Mouse (Mus musculus): ENCODE data around the gene Gabrb3. TPM values are rescaled to one million over a fixed set of nuclear protein-coding genes. Genes with fewer than 3 reads are reported as not detected.

The Gabrb3 gene
- 0.02 and 0.06 TPM in 2 replicates for polyA plus RNA-seq (2015; fragmentation: Nextera tagmentation; extraction: Ambion mirVana)

- Histone ChIP-seq H3K9me3 (ENCODE audit: low read length) (no peaks in the 10 kb centered on the region), H3K27me3 (replicated peaks; ENCODE audit: insufficient read depth, low read length) (no peaks in the 10 kb centered on the region), H3K36me3 (ENCODE audit: insufficient read depth, low read length) (no peaks in the 10 kb centered on the region), H3K9ac (replicated peaks; ENCODE audit: low read depth) (no peak within 1 kb of the TSS), H3K27ac (ENCODE audit: low read length) (no peak within 1 kb of the TSS), H3K4me3 (ENCODE audit: low read depth, low read length) (no peak within 1 kb of the TSS), H3K4me1 (ENCODE audit: insufficient read depth, low read depth, low read length) (no peaks in the 10 kb centered on the region), H3K4me2 (replicated peaks; ENCODE audit: low read depth, low read length) (no peak within 1 kb of the TSS)
- TF ChIP-seq EP300 (IDR thresholded peaks at IDR 0.05), result no peak
- TF ChIP-seq CTCF (IDR thresholded peaks at IDR 0.05), result no peak
- no peak for DNase-seq (ENCODE audit: low spot score)
- ATAC-seq, result no peak
- WGBS, result 67% methylated on average over 2 of the region's 2 CpGs
Measured at GRCm38 (mm10) chr7:57419392-57419791, at the start of gene Gabrb3. Gene Gabrb3 (plus strand): TSS chr7:57419692.

DNA sequence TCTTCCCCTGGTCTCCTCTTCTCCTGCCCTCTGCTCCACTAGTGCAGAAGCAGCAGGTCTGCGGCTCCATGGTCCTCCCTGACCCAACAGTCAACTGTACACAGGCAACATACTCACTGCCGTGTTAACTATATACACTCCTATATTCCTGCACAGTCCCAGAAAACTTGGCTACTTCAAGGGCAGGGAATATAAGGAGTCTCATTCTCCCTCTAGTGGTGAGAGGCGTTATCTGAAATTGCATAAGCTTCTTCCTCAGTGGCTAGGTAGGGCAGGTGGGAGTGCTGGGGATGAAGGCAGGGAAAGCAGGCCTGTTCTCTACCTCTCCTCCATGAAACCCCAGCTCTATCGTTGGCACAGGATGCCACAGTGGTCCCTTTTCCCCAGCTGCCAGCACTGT is 35.4 kb upstream of the Gabrb3 start:
- Histone ChIP-seq H3K27me3 (replicated peaks; ENCODE audit: insufficient read depth, low read length) (peaks cover 10% of the 10 kb centered on the region; the same call in 1 of the 2 replicates), H3K9ac (replicated peaks; ENCODE audit: low read depth) (no peak overlapping the region), H3K4me1 (ENCODE audit: insufficient read depth, low read depth, low read length) (no peaks in the 10 kb centered on the region), H3K9me3 (ENCODE audit: low read length) (no peaks in the 10 kb centered on the region), H3K4me3 (ENCODE audit: low read depth, low read length) (no peak overlapping the region), H3K4me2 (replicated peaks; ENCODE audit: low read depth, low read length) (no peak overlapping the region), H3K27ac (ENCODE audit: low read length) (no peak overlapping the region), H3K36me3 (ENCODE audit: insufficient read depth, low read length) (no peaks in the 10 kb centered on the region)
- DNase-seq (ENCODE audit: low spot score), result peak; percentile 41
- 10% methylated on average over 4 of the region's 4 CpGs for WGBS
- TF ChIP-seq EP300 (IDR thresholded peaks at IDR 0.05) (no peak), CTCF (IDR thresholded peaks at IDR 0.05) (peak; percentile 62)
- no peak for ATAC-seq

GRCm38 (mm10) chr7:57386517-57387340 is 32.8 kb upstream of the Gabrb3 start, which contains the start of gene Gabrg3:
Gene Gabrg3 (minus strand): TSS chr7:57387188.
- no peak for ATAC-seq
- H3K4me2 ChIP-seq (replicated peaks; ENCODE audit: low read depth, low read length), result peak within 1 kb of the TSS; percentile 56
- no peaks in the 10 kb centered on the region for H3K36me3 ChIP-seq (ENCODE audit: insufficient read depth, low read length)
- H3K9ac ChIP-seq (replicated peaks; ENCODE audit: low read depth), result no peak within 1 kb of the TSS
- no peak for TF ChIP-seq CTCF (IDR thresholded peaks at IDR 0.05)
- no peak for TF ChIP-seq EP300 (IDR thresholded peaks at IDR 0.05)
- H3K4me3 ChIP-seq (ENCODE audit: low read depth, low read length), result peak within 1 kb of the TSS; percentile 25
- H3K27ac ChIP-seq (ENCODE audit: low read length), result no peak within 1 kb of the TSS
- WGBS, result 3% methylated on average over 63 of the region's 71 CpGs
- no peak for DNase-seq (ENCODE audit: low spot score)
- H3K27me3 ChIP-seq (replicated peaks; ENCODE audit: insufficient read depth, low read length), result peaks cover 10% of the 10 kb centered on the region; the same call in 1 of the 2 replicates
- no peaks in the 10 kb centered on the region for H3K4me1 ChIP-seq (ENCODE audit: insufficient read depth, low read depth, low read length)
- H3K9me3 ChIP-seq (ENCODE audit: low read length), result no peaks in the 10 kb centered on the region

GRCm38 (mm10) chr7:57387341-57387654 is 32.2 kb upstream of the Gabrb3 start:
- DNase-seq (ENCODE audit: low spot score) (no peak), ATAC-seq (no peak)
- peak overlapping the region; percentile 56 for H3K4me2 ChIP-seq (replicated peaks; ENCODE audit: low read depth, low read length)
- 24% methylated on average over 6 of the region's 6 CpGs for WGBS
- H3K4me1 ChIP-seq (ENCODE audit: insufficient read depth, low read depth, low read length), result no peaks in the 10 kb centered on the region
- no peak overlapping the region for H3K27ac ChIP-seq (ENCODE audit: low read length)
- TF ChIP-seq CTCF (IDR thresholded peaks at IDR 0.05), result no peak
- TF ChIP-seq EP300 (IDR thresholded peaks at IDR 0.05), result no peak
- H3K9ac ChIP-seq (replicated peaks; ENCODE audit: low read depth), result no peak overlapping the region
- H3K27me3 ChIP-seq (replicated peaks; ENCODE audit: insufficient read depth, low read length), result peaks cover 10% of the 10 kb centered on the region; the same call in 1 of the 2 replicates
- no peaks in the 10 kb centered on the region for H3K9me3 ChIP-seq (ENCODE audit: low read length)
- H3K4me3 ChIP-seq (ENCODE audit: low read depth, low read length), result peak overlapping the region; percentile 25
- H3K36me3 ChIP-seq (ENCODE audit: insufficient read depth, low read length), result no peaks in the 10 kb centered on the region

DNA sequence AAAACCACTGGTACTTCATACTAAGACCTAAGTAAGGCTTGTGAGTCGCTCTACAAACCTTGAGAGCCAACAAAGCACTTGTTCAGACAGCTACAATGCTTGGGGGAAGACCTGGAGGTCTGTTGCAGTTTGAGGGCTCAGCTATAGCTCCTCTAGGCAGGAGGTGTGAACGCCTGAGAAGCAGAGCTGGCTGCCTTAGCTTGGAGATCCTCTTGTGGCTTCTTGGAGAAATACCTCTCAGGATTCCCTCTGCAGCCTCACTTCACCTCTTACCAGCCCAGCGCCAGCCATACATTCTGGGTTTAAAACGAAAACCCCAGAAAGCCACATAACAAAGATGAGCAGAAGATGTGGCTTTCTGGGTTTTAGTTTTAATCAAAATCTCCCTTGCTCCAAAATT is 29.4 kb upstream of the Gabrb3 start:
- DNase-seq (ENCODE audit: low spot score), result no peak
- TF ChIP-seq EP300 (IDR thresholded peaks at IDR 0.05), result no peak
- TF ChIP-seq CTCF (IDR thresholded peaks at IDR 0.05), result no peak
- Histone ChIP-seq H3K4me1 (ENCODE audit: insufficient read depth, low read depth, low read length) (no peaks in the 10 kb centered on the region), H3K4me3 (ENCODE audit: low read depth, low read length) (no peak overlapping the region), H3K36me3 (ENCODE audit: insufficient read depth, low read length) (no peaks in the 10 kb centered on the region), H3K27ac (ENCODE audit: low read length) (no peak overlapping the region), H3K4me2 (replicated peaks; ENCODE audit: low read depth, low read length) (no peak overlapping the region), H3K9me3 (ENCODE audit: low read length) (no peaks in the 10 kb centered on the region), H3K27me3 (replicated peaks; ENCODE audit: insufficient read depth, low read length) (peaks cover 10% of the 10 kb centered on the region; the same call in 1 of the 2 replicates), H3K9ac (replicated peaks; ENCODE audit: low read depth) (no peak overlapping the region)
- ATAC-seq, result no peak
- 33% methylated on average over 4 of the region's 4 CpGs for WGBS

DNA sequence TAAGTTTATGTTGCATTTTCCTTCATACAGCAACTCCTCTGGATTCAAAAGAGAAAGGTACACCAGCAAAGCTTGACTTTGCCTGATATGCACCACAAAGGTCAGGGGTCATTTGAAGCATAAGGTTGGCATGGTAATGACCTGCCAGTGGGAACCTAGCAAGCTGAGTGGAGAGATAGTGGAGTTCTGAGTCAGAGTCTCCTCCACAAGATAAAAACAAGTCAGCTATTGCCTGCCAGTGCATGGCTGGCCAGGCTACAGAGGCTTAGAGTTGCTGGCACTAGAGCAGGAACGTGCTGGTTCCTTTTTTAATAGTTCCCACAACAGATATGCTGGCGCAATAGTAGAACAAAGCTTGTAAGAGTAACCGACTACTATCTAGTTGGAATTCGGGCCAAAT is 25.9 kb upstream of the Gabrb3 start:
- ATAC-seq, result no peak
- H3K9ac ChIP-seq (replicated peaks; ENCODE audit: low read depth), result no peak overlapping the region
- WGBS, result 66% methylated on average over 4 of the region's 4 CpGs

More for the DNA sequence above, 25.9 kb upstream of the Gabrb3 start:
- no peaks in the 10 kb centered on the region for H3K36me3 ChIP-seq (ENCODE audit: insufficient read depth, low read length)
- H3K4me2 ChIP-seq (replicated peaks; ENCODE audit: low read depth, low read length), result no peak overlapping the region
- H3K27me3 ChIP-seq (replicated peaks; ENCODE audit: insufficient read depth, low read length), result no peaks in the 10 kb centered on the region
- H3K9me3 ChIP-seq (ENCODE audit: low read length), result no peaks in the 10 kb centered on the region
- no peak overlapping the region for H3K27ac ChIP-seq (ENCODE audit: low read length)
- no peak for TF ChIP-seq EP300 (IDR thresholded peaks at IDR 0.05)
- TF ChIP-seq CTCF (IDR thresholded peaks at IDR 0.05), result no peak
- no peaks in the 10 kb centered on the region for H3K4me1 ChIP-seq (ENCODE audit: insufficient read depth, low read depth, low read length)
- no peak overlapping the region for H3K4me3 ChIP-seq (ENCODE audit: low read depth, low read length)
- DNase-seq (ENCODE audit: low spot score), result no peak

All from lung, postnatal 0 days (tissue).